Mouse (Mus musculus) ES-E14 (cell line): ENCODE data around the gene Upk3b.

ENCODE experiments used
- ZC3H11A ChIP-seq: IDR thresholded peaks from 2 replicates; pipeline ENCODE4 v1.6.1; 2012; ENCODE audit warnings: low read depth, mild to moderate bottlenecking, inconsistent platforms, low read length, borderline replicate concordance
- ZNF384 ChIP-seq: IDR thresholded peaks from 2 replicates; pipeline ENCODE4 v1.6.1; 2012; ENCODE audit warnings: low read depth, low read length, inconsistent platforms

DNA sequence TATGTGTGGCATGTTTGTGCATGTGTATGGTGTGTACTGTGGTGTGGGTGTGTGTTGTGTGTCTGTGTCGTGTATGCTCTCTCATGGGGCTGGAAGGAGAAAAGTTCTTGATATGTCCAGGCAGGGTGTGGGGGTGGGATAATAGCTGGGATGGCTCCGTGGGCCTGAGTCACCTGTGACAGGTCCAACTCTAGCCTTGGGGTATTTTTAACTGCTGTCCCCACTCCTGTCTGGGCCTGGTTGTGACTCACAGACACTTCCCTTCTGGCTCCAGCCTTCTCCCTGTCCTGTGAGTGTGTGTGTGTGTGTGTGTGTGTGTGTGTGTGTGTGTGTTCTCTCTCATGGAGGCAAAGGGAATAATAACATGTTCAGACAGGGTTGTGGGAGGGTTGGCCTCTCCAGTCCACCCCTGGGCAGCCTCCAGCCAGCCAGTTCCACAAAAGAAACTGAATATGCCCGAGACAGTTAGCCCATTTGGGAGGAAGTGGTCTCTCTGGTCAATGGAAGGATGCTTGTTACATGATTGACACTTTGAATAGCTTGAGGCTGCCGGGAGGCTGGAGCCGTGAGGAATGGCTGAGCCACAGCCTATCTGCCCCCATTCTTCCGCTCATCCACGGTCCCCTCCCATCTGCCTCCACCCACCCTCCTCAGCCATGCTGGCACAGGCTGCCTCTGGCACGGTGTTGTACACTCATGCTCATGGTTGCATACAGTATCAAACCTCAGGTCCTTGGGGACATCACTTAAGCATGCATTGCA is 56.1 kb downstream of the Upk3b start:
- TF ChIP-seq ZNF384: no peak
- TF ChIP-seq ZC3H11A: no peak
